Mouse (Mus musculus) neural tube, embryonic 12.5 days (tissue): ENCODE measurements at regions not wholly inside any gene's neighbourhood (a gene's known extent, or its start where the extent isn't known, plus 50 kb on each side); places are given as distances from the start of the nearest gene placed in this dataset.
"Not testable (repeated sequence)": the region's sequence is repeated elsewhere in the genome, so short reads cannot be mapped to it uniquely, and the experiment has no call there.

Source experiments
- ATAC-seq: fragments of 200-750 bp; cut with Nextera tagmentation; 2 replicates; pipeline ENCODE4 v1.8.0; 2017; ENCODE audit warnings: low read depth, mild to moderate bottlenecking, moderate TSS enrichment, moderate library complexity; ENCODE audit not compliant: low FRiP score
- H3K27ac ChIP-seq: fragments of 300-500 bp; sonication (generic); 2 replicates; pipeline ENCODE4 v1.5.1; 2016
- H3K27me3 ChIP-seq: fragments of 300-500 bp; sonication (generic); replicated peaks from 2 replicates; pipeline ENCODE4 v1.6.1; 2016; ENCODE audit warnings: mild to moderate bottlenecking
- H3K36me3 ChIP-seq: fragments of 300-500 bp; sonication (generic); 2 replicates; pipeline ENCODE4 v1.6.1; 2016; ENCODE audit warnings: mild to moderate bottlenecking
- H3K4me1 ChIP-seq: fragments of 300-500 bp; sonication (generic); 2 replicates; pipeline ENCODE4 v1.6.1; 2016
- H3K4me2 ChIP-seq: fragments of 300-500 bp; sonication (generic); replicated peaks from 2 replicates; pipeline ENCODE4 v1.6.1; 2016; ENCODE audit warnings: mild to moderate bottlenecking
- H3K4me3 ChIP-seq: fragments of 300-500 bp; sonication (generic); 2 replicates; pipeline ENCODE4 v1.5.1; 2016
- H3K9ac ChIP-seq: fragments of 300-500 bp; sonication (generic); 2 replicates; pipeline ENCODE4 v1.6.1; 2016; ENCODE audit warnings: mild to moderate bottlenecking
- H3K9me3 ChIP-seq: fragments of 300-500 bp; sonication (generic); 2 replicates; pipeline ENCODE4 v1.6.1; 2016; ENCODE audit warnings: mild to moderate bottlenecking
- WGBS: fragments of 180-500 bp; shearing (Covaris S2); methylation state at CpG from one replicate; pipeline ENCODE4 v1.1.7; 2016; 5-methylcytosine and 5-hydroxymethylcytosine counted together

DNA sequence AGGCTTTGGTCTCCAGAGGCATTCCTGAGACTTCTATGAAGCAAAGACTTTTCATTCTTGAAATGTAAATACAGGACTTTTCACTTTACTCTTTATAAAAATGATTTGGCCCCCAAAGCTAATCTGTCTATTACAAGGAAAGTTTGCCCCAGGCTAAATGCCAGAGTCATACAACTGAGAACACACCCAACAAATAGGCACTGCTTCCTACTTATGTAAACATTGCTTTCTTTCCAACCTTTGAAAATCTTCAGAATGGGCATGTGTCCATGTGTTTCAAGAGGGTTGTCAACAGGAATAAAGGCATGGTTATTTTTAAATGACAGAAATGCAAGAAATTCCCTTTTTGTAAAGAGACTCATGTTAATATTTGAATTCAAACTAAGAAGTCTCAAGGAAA is 248.4 kb downstream of the Lpin1 start:
- Histone ChIP-seq H3K9me3 (no peaks in the 10 kb centered on the region), H3K36me3 (no peaks in the 10 kb centered on the region), H3K4me2 (no peak overlapping the region), H3K27me3 (no peaks in the 10 kb centered on the region), H3K27ac (no peak overlapping the region), H3K4me3 (no peak overlapping the region), H3K9ac (no peak overlapping the region), H3K4me1 (no peaks in the 10 kb centered on the region)
- ATAC-seq, result no peak

DNA sequence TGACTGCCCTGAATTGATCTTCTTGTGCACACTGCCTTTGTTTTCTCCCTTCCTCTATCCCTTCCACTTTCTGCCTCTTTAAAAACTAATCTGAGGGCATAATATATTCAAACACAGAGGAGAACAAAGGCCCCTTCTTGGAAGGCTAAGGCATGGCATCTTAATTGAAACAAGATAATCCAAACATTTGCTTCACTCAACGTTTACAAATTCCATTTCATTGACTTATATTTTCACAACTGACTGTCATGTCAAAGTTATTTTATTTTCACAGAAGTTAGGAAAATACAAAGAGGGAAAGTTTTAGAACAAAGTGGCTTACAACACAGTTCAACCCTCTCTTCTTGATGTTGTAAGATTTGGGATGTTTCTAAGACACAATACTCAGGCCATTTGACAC is 251.9 kb downstream of the Lpin1 start:
- WGBS, result 49% methylated on average over 1 of the region's 1 CpGs
- no peaks in the 10 kb centered on the region for H3K27me3 ChIP-seq
- H3K9ac ChIP-seq, result no peak overlapping the region
- no peak for ATAC-seq
- no peak overlapping the region for H3K4me2 ChIP-seq
- no peak overlapping the region for H3K4me3 ChIP-seq
- no peaks in the 10 kb centered on the region for H3K36me3 ChIP-seq
- no peaks in the 10 kb centered on the region for H3K9me3 ChIP-seq
- no peaks in the 10 kb centered on the region for H3K4me1 ChIP-seq
- no peak overlapping the region for H3K27ac ChIP-seq

DNA sequence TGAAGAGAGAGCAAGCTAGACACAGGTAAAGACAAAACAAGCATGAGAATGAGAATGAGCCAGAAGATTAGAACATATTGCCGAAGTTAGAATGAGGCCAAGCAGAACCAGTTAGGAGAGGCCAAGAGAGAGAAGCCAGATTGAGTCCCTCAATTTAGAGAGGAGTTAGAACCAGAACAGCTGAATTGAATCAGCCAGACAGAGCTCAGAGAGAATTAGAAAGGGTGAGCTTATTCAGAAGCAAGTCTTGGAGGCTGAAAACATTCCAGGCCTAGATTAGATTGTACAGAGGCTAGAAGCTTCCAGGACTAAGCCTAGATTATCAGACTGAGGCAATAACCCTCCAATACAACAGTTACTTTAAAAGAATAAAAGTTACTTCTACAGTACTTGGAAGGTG is 256.1 kb downstream of the Lpin1 start:
- no peak overlapping the region for H3K4me3 ChIP-seq
- no peaks in the 10 kb centered on the region for H3K4me1 ChIP-seq
- no peaks in the 10 kb centered on the region for H3K9me3 ChIP-seq
- H3K36me3 ChIP-seq, result no peaks in the 10 kb centered on the region
- no peaks in the 10 kb centered on the region for H3K27me3 ChIP-seq
- no peak overlapping the region for H3K9ac ChIP-seq
- H3K4me2 ChIP-seq, result no peak overlapping the region
- H3K27ac ChIP-seq, result no peak overlapping the region
- WGBS, result 92% methylated on average over 1 of the region's 1 CpGs
- ATAC-seq, result no peak

DNA sequence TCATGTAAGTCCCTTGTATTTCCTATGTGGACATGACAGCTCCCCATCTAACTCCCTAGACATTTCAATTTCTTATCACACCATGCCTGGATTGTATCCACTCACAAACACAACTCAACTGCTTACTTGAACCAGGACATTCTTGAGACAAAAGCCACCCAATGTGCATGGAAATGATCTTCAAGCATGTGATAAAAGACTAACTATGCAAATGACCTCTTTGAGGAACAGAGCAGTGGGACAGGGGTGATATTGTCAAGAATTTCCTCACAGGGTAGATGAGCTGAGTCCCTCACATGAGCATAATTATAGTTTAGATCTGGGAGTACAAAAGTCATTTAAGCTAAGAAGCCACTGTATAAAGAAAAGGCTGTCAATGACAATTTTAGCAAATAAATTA is 259.0 kb downstream of the Lpin1 start:
- no peaks in the 10 kb centered on the region for H3K36me3 ChIP-seq

DNA sequence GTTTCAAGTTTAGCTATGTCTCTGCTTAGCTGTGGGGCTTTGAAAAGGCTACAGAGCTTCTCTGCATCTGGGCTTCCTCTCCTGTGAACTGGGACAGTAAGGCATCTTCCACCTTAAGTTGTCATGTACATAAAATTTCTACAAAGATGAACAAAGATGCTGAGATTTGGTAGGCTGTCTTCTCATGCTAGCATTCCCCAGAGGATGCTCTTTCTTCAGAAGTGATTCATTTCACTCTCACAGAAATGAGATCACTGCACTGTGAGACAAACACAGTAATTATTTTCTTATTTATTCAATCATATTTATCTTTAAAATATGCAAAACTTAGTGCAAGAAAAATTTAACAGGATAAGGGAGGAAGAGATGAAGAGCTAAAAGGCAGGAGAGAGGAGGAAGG is 261.5 kb downstream of the Lpin1 start:
- no peaks in the 10 kb centered on the region for H3K27me3 ChIP-seq
- ATAC-seq, result no peak
- H3K9ac ChIP-seq, result no peak overlapping the region
- no peak overlapping the region for H3K27ac ChIP-seq
- no peaks in the 10 kb centered on the region for H3K9me3 ChIP-seq
- H3K36me3 ChIP-seq, result no peaks in the 10 kb centered on the region
- no peak overlapping the region for H3K4me3 ChIP-seq
- H3K4me1 ChIP-seq, result no peaks in the 10 kb centered on the region
- H3K4me2 ChIP-seq, result no peak overlapping the region

More for the DNA sequence above, 259.0 kb downstream of the Lpin1 start:
- no peak overlapping the region for H3K9ac ChIP-seq
- H3K27ac ChIP-seq, result no peak overlapping the region
- H3K4me1 ChIP-seq, result no peaks in the 10 kb centered on the region
- no peak overlapping the region for H3K4me3 ChIP-seq
- no peak overlapping the region for H3K4me2 ChIP-seq
- ATAC-seq, result no peak
- H3K9me3 ChIP-seq, result no peaks in the 10 kb centered on the region
- no peaks in the 10 kb centered on the region for H3K27me3 ChIP-seq

DNA sequence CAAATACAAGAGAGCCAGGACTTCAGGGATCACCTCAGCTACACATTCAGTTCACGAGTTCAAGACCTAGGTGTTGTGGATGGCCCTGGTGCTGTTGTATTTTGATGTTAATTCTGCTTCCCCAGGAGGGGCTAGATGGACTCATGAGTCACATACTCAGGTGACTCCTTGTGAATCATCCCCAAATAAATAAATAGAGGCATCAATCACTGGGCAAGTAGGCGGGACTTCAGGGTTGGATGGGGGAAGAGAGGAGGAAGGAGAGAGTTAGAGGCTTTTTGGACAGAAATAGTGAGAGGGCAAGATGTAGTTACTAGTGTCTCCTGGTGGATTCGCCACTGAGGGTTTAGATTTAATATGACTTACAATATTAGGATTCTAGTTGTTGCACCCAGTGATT is 266.7 kb downstream of the Lpin1 start:
- Histone ChIP-seq H3K27ac (no peak overlapping the region), H3K9ac (no peak overlapping the region), H3K4me1 (no peaks in the 10 kb centered on the region), H3K9me3 (no peaks in the 10 kb centered on the region), H3K4me3 (no peak overlapping the region), H3K27me3 (no peaks in the 10 kb centered on the region), H3K4me2 (no peak overlapping the region), H3K36me3 (no peaks in the 10 kb centered on the region)
- 81% methylated on average over 3 of the region's 3 CpGs for WGBS
- ATAC-seq, result no peak

DNA sequence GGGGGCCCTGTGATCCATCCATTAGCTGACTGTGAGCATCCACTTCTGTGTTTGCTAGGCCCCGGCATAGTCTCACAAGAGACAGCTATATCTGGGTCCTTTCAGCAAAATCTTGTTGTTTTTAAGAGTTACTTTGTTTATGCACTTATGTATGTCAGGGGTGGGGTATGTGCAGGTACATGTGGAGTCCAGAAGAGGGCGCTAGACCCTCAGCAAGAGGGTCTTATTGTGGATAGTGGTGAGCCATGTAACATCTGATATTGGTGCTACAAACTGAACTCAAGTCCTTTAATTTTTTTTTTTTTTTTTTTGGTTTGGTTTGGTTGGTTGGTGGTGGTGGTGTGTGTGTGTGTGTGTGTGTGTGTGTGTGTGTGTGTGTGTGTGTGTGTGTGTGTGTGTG is 268.7 kb downstream of the Lpin1 start:
- H3K9me3 ChIP-seq, H3K4me2 ChIP-seq, ATAC-seq, H3K36me3 ChIP-seq, H3K4me1 ChIP-seq, H3K27ac ChIP-seq, H3K9ac ChIP-seq, H3K27me3 ChIP-seq, H3K4me3 ChIP-seq: not testable (repeated sequence)
- WGBS, result 41% methylated on average over 2 of the region's 2 CpGs

DNA sequence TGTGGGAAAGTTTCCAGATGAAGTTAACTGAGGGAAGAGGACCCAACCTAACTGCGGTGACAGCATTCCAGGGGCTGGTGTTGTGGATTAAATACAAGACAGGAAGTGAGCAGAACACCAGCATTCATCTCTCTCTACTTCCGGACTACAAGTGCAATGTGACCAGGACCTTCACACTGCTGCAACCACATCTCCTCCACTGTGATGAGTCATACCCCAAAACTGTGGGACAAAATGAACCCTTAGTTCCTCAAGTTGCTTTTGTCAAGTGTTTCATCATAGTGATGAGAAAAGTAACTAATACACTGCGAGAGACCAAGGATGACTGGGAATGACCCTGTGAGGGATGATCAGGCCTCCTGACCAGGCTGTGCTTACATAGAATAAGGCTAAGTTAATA is 279.3 kb downstream of the Lpin1 start:
- Histone ChIP-seq H3K9ac (no peak overlapping the region), H3K9me3 (no peaks in the 10 kb centered on the region), H3K4me3 (no peak overlapping the region), H3K27ac (no peak overlapping the region), H3K4me2 (no peak overlapping the region), H3K4me1 (no peaks in the 10 kb centered on the region), H3K36me3 (no peaks in the 10 kb centered on the region), H3K27me3 (no peaks in the 10 kb centered on the region)
- ATAC-seq, result no peak
- WGBS, result 95% methylated on average over 3 of the region's 3 CpGs

DNA sequence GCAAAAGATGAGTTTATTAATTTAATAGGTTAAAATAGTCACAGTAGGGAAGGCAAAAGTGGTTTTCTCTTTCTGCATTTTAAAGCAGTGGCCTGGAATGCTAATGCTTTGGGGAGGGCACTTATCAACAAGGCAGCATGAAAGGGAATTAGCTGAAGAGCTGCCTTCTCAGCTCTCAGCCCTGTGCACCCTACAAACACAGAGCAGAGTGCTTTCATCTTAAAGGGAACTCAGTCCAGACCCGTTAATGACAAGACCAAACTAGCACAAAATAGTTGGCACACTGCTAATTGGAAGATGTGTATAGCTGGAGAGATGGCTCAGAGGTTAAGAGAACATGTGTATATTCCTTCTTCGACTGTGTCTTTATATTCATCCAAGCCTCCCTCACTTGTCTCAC is 281.6 kb downstream of the Lpin1 start:
- Histone ChIP-seq H3K4me2 (no peak overlapping the region), H3K36me3 (no peaks in the 10 kb centered on the region), H3K27ac (no peak overlapping the region), H3K9me3 (no peaks in the 10 kb centered on the region), H3K27me3 (no peaks in the 10 kb centered on the region), H3K4me1 (no peaks in the 10 kb centered on the region), H3K9ac (no peak overlapping the region), H3K4me3 (no peak overlapping the region)
- WGBS, result 63% methylated on average over 2 of the region's 2 CpGs
- ATAC-seq, result no peak

DNA sequence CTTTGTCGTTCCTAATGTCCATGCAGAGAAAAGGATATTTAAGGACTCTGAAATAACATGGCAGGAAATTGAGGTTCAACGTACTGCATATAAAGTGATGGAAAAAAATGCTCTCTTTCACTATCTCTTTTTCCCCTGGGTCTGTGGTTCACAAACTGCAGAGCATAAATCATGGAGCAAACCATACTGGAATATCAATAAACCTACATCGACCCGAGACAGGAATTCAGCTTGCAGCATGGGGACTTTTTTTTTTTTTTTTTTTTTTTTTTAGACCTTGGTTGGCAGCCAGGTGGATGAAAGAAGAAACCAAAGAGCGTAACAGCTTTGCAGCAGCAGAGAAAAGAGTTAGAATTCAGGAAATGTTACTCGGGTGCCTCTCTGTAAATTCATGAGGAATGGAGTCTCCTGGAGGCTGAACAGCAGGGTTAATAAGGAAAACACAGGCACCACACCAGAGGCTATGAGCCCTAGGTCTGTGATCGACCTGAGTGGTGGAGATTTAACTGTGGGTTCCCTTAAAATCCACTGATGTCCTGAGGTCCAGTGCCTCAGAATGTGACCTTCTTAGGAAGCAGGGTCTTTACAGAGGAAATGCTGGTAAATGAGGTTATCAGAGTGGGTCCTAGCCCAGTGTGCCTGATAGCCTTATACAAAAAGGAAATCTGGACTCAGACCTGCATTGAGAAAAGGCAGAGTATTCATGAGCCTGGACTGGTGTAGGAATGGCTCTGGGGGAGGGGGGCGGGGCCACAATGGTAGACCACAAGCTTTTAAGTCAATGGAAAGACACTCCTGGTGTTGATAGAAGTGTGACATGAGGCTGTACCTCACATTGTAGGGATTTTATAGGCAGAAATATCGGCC is 290.0 kb downstream of the Lpin1 start:
- Histone ChIP-seq H3K27me3 (no peaks in the 10 kb centered on the region), H3K4me3 (no peak overlapping the region), H3K9ac (no peak overlapping the region), H3K36me3 (no peaks in the 10 kb centered on the region), H3K27ac (no peak overlapping the region), H3K4me1 (no peaks in the 10 kb centered on the region), H3K9me3 (no peaks in the 10 kb centered on the region), H3K4me2 (no peak overlapping the region)
- 65% methylated on average over 9 of the region's 9 CpGs for WGBS
- ATAC-seq, result no peak

DNA sequence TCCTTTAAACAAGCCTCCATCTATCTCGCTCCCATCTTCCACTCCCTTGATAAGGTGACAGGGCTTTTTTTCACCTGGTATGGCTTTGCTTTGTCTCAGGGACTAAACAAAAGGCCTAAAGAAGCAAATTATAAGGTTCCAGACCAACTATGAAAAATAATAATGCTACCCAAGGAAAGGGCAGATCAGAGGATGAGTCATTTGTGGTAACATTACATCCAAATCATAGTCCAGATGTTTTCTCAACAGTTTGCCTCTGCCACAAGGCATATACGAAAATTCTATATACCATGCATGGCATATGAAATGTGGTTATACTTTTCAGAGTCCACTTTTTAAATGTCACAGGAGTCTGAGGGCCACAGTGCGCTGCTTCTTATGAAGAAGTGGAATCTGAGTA is 302.7 kb downstream of the Lpin1 start:
- Histone ChIP-seq H3K4me1 (no peaks in the 10 kb centered on the region), H3K36me3 (no peaks in the 10 kb centered on the region), H3K27me3 (no peaks in the 10 kb centered on the region), H3K9ac (no peak overlapping the region), H3K4me2 (no peak overlapping the region), H3K27ac (no peak overlapping the region), H3K4me3 (no peak overlapping the region), H3K9me3 (no peaks in the 10 kb centered on the region)
- 89% methylated on average over 3 of the region's 3 CpGs for WGBS
- ATAC-seq, result no peak

DNA sequence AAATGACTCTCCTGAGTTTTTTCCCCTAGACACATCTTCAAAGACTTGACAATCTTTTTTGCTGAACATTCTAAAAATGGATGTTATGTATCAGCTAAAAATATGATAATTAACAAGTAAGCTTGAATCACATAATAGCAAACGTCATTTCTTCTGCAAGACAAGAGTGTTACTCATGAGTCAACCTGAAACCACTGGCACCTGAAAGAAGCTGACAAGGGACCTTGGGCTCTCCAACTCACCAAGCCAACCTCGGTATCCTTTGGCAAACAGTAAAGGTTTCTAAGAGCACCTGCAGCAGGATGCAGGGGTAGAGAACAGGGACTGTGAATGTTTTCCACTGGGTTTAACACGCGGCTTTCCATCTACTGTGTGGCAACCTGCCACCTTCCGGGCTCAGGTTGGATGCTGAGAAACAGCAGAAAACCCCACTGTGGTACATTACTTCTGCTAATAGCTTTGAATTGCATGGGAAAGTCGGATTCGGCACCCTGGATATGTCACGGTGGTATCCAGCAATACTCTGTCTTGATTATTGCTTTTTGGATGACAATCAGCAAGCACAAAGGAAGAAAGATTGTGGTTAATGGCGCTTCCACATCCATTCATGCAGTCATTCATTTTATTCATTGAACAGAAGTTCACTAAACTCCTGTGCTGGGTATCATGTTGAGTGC is 305.9 kb downstream of the Lpin1 start:
- no peak overlapping the region for H3K4me2 ChIP-seq

DNA sequence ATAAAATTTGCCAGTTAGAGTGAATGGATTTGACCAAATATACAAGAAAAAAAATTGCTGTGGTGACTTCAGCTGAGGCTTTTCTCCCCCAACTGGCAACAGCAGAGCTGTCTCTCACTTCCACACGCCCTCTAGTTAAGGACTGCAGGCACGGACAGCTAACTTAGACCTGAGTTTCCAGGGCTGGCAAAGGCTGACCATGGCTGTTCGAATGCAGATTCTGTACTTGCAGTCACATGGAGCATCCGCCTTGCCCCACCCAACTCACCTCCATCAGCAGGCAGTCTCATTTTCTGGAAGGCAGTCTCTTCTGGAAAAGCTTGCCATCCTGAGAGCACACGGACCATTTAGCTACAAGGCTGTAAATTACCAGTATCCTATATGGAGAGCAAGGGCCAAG is 325.7 kb downstream of the Lpin1 start:
- H3K27ac ChIP-seq, result no peak overlapping the region
- H3K36me3 ChIP-seq, result no peaks in the 10 kb centered on the region
- no peak overlapping the region for H3K4me3 ChIP-seq
- 85% methylated on average over 5 of the region's 5 CpGs for WGBS
- no peaks in the 10 kb centered on the region for H3K4me1 ChIP-seq
- ATAC-seq, result no peak
- H3K9ac ChIP-seq, result no peak overlapping the region
- H3K27me3 ChIP-seq, result no peaks in the 10 kb centered on the region
- H3K4me2 ChIP-seq, result no peak overlapping the region
- H3K9me3 ChIP-seq, result no peaks in the 10 kb centered on the region

More for the DNA sequence above, 305.9 kb downstream of the Lpin1 start:
- no peak for ATAC-seq
- H3K4me1 ChIP-seq, result no peaks in the 10 kb centered on the region
- H3K9me3 ChIP-seq, result no peaks in the 10 kb centered on the region
- no peak overlapping the region for H3K27ac ChIP-seq
- no peak overlapping the region for H3K4me3 ChIP-seq
- WGBS, result 81% methylated on average over 9 of the region's 9 CpGs
- no peaks in the 10 kb centered on the region for H3K36me3 ChIP-seq
- no peaks in the 10 kb centered on the region for H3K27me3 ChIP-seq
- no peak overlapping the region for H3K9ac ChIP-seq
